In genomic region chr19:44835042-44835930, GRCm38 (mm10) we compare ENCODE assay signal across 7 mouse cellular contexts.
DNase-seq lines count a peak whose midpoint lies in the region; ATAC-seq and TF ChIP-seq lines count a peak whose summit lies in the region.

No protein-coding gene starts in this region.

- peaks cover 87% of the 10 kb centered on the region for H3K27me3 ChIP-seq in liver, embryonic 11.5 days (replicated peaks; ENCODE audit: control insufficient read depth, insufficient read depth, low read length)
- peaks cover 94% of the 10 kb centered on the region for H3K27me3 ChIP-seq in forebrain, embryonic 12.5 days
- H3K27me3 ChIP-seq in intestine, postnatal 0 days (replicated peaks; ENCODE audit: control insufficient read depth, insufficient read depth, low read length) = peaks cover 78% of the 10 kb centered on the region
- H3K27me3 ChIP-seq in neural tube, embryonic 14.5 days (ENCODE audit: control insufficient read depth, insufficient read depth, low read length) = peaks cover 42% of the 10 kb centered on the region

- DNase-seq in liver, embryonic 11.5 days (ENCODE audit: low spot score) = peak; percentile 35
- DNase-seq in liver = no peak
- no peak for DNase-seq in adrenal gland, adult 8-10 months
- no peak for DNase-seq in natural killer cell, adult 2 months (ENCODE audit: low spot score in 2 of 2)

- WGBS in liver, embryonic 11.5 days = 7% methylated on average over 34 of the region's 34 CpGs
- WGBS in forebrain, embryonic 12.5 days = 4% methylated on average over 34 of the region's 34 CpGs
- 4% methylated on average over 34 of the region's 34 CpGs for WGBS in intestine, postnatal 0 days
- WGBS in neural tube, embryonic 14.5 days = 2% methylated on average over 34 of the region's 34 CpGs

- peaks cover 4% of the 10 kb centered on the region for H3K4me1 ChIP-seq in liver, embryonic 11.5 days (replicated peaks; ENCODE audit: control insufficient read depth, insufficient read depth, low read length)
- peaks cover 31% of the 10 kb centered on the region for H3K4me1 ChIP-seq in forebrain, embryonic 12.5 days
- 0 out of 2 replicates have a peak, but pooled peaks cover 5% of the 10 kb centered on the region for H3K4me1 ChIP-seq in intestine, postnatal 0 days (replicated peaks; ENCODE audit: control insufficient read depth, insufficient read depth, low read length)
- H3K4me1 ChIP-seq in neural tube, embryonic 14.5 days (ENCODE audit: control insufficient read depth, insufficient read depth, low read length) = peaks cover 32% of the 10 kb centered on the region

- TF ChIP-seq CTCF in intestine, postnatal 0 days (IDR thresholded peaks at IDR 0.05; ENCODE audit: low read depth) = no peak

- no peak; the same call in 1 of the 2 replicates for ATAC-seq in liver, embryonic 11.5 days (replicated peaks; ENCODE audit: low FRiP score)
- ATAC-seq in forebrain, embryonic 12.5 days (ENCODE audit: low FRiP score) = no peak
- no peak for ATAC-seq in intestine, postnatal 0 days
- no peak for ATAC-seq in neural tube, embryonic 14.5 days (ENCODE audit: low read depth)

- H3K27ac ChIP-seq in liver, embryonic 11.5 days (ENCODE audit: low read depth, low read length) = no peak overlapping the region
- H3K27ac ChIP-seq in forebrain, embryonic 12.5 days = no peak overlapping the region
- H3K27ac ChIP-seq in intestine, postnatal 0 days (ENCODE audit: low read depth, low read length) = no peak overlapping the region
- H3K27ac ChIP-seq in neural tube, embryonic 14.5 days (ENCODE audit: low read depth, low read length) = peak overlapping the region; percentile 60

- H3K4me2 ChIP-seq in liver, embryonic 11.5 days = peak overlapping the region; percentile 78
- peak overlapping the region; percentile 83 for H3K4me2 ChIP-seq in forebrain, embryonic 12.5 days
- H3K4me2 ChIP-seq in intestine, postnatal 0 days (replicated peaks; ENCODE audit: low read depth) = peak overlapping the region; percentile 70
- H3K4me2 ChIP-seq in neural tube, embryonic 14.5 days (ENCODE audit: low read depth, low read length) = peak overlapping the region; percentile 53

- H3K9me3 ChIP-seq in liver, embryonic 11.5 days (ENCODE audit: control insufficient read depth, low read length) = no peaks in the 10 kb centered on the region
- H3K9me3 ChIP-seq in forebrain, embryonic 12.5 days = no peaks in the 10 kb centered on the region
- no peaks in the 10 kb centered on the region for H3K9me3 ChIP-seq in intestine, postnatal 0 days (ENCODE audit: control insufficient read depth)
- no peaks in the 10 kb centered on the region for H3K9me3 ChIP-seq in neural tube, embryonic 14.5 days (ENCODE audit: control insufficient read depth, low read length)

- no peak overlapping the region for H3K9ac ChIP-seq in liver, embryonic 11.5 days (ENCODE audit: low read depth, low read length)
- 0 out of 2 replicates have a peak overlapping the region, but pooled peaks have one; percentile 55 for H3K9ac ChIP-seq in forebrain, embryonic 12.5 days
- H3K9ac ChIP-seq in intestine, postnatal 0 days (ENCODE audit: low read depth, low read length) = no peak overlapping the region
- peak overlapping the region; percentile 25; the same call in 1 of the 2 replicates for H3K9ac ChIP-seq in neural tube, embryonic 14.5 days (replicated peaks; ENCODE audit: low read depth, low read length)

- peak overlapping the region; percentile 48 for H3K4me3 ChIP-seq in liver, embryonic 11.5 days (ENCODE audit: low read depth, low read length)
- H3K4me3 ChIP-seq in forebrain, embryonic 12.5 days (replicated peaks) = peak overlapping the region; percentile 49
- H3K4me3 ChIP-seq in intestine, postnatal 0 days (ENCODE audit: low read depth, low read length) = peak overlapping the region; percentile 45
- peak overlapping the region; percentile 27 for H3K4me3 ChIP-seq in neural tube, embryonic 14.5 days (ENCODE audit: low read depth, low read length)

- H3K36me3 ChIP-seq in liver, embryonic 11.5 days (ENCODE audit: control insufficient read depth, insufficient read depth, low read length) = no peaks in the 10 kb centered on the region
- no peaks in the 10 kb centered on the region for H3K36me3 ChIP-seq in forebrain, embryonic 12.5 days (replicated peaks)
- H3K36me3 ChIP-seq in intestine, postnatal 0 days (ENCODE audit: control insufficient read depth, insufficient read depth) = no peaks in the 10 kb centered on the region
- H3K36me3 ChIP-seq in neural tube, embryonic 14.5 days (ENCODE audit: control insufficient read depth, insufficient read depth, low read length) = no peaks in the 10 kb centered on the region

Comparison
In these comparisons a context has a peak if more than half of its experiments do, and no peak if none do; other contexts are left out.
1. H3K9ac ChIP-seq: peak in forebrain, embryonic 12.5 days (single experiment) and neural tube, embryonic 14.5 days (single experiment); none in liver, embryonic 11.5 days (single experiment) and intestine, postnatal 0 days (single experiment).
2. Peak in every context shown above with its lines, with median percentiles within 50 percentile points of each other: H3K4me2 ChIP-seq and H3K4me3 ChIP-seq.